Mouse (Mus musculus) G1E (cell line): ENCODE results near the gene Sprr2a3.
"Not testable (repeated sequence)": the region's sequence is repeated elsewhere in the genome, so short reads cannot be mapped to it uniquely, and the experiment has no call there.

Experiments
- CTCF ChIP-seq: IDR thresholded peaks from 2 replicates; pipeline ENCODE4 v1.5.1; 2012; ENCODE audit warnings: low read depth, low read length, inconsistent platforms, mixed read lengths
- GATA1 ChIP-seq: IDR thresholded peaks from 2 replicates; pipeline ENCODE4 v1.6.1; 2012; ENCODE audit warnings: borderline replicate concordance, low read length, inconsistent platforms, mixed read lengths
- TAL1 ChIP-seq: conservative IDR thresholded peaks from 2 replicates; pipeline ENCODE4 v1.6.1; 2012; ENCODE audit warnings: low read depth, low read length, inconsistent platforms, mixed read lengths

GRCm38 (mm10) chr3:92239197-92239596, 46.0 kb upstream of the Sprr2a3 start:
- not testable (repeated sequence) for TF ChIP-seq GATA1, TAL1, CTCF
